Comparison of ENCODE assay signal across 22 mouse cellular contexts in the genomic region with DNA sequence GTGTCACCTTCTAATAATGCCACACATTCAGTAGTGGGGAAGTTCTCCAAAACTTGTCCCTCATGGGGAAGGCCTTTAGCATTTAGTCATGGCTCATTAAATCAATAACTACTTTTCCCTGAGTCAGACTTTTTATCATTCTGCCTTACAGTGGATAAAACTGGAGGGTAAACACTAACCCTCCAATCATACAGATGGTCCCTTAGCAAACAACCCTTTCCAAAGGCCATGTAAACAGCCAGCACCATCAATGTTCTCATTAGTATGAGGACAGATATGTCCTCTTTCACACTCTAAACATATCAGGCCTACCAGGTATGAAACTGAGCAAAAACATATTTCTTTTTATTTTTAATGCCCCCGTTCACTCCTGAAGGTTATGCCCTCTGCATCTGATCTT. TPM values are rescaled to one million over a fixed set of nuclear protein-coding genes. Genes with fewer than 3 reads are reported as not detected.
DNase-seq lines count a peak whose midpoint lies in the region; ATAC-seq and TF ChIP-seq lines count a peak whose summit lies in the region.
"Had no signal": no experiment of that assay in that cellular context is flagged by ENCODE, and none has a peak within 500 bp of the region (broad histone marks: within the 10 kb centered on the region; RNA-seq: fewer than 3 reads in every experiment).

No protein-coding gene starts in this region.

- H3K4me2 ChIP-seq in liver, embryonic 12.5 days: no peak overlapping the region
- H3K4me2 ChIP-seq in liver, embryonic 15.5 days: no peak overlapping the region
- no peak overlapping the region for H3K4me2 ChIP-seq in liver, embryonic 16.5 days (ENCODE audit: low read depth, low read length)
- H3K4me2 ChIP-seq in liver, embryonic 11.5 days: no peak overlapping the region
- no peak overlapping the region for H3K4me2 ChIP-seq in liver, postnatal 0 days (ENCODE audit: low read depth, low read length)

- no peaks in the 10 kb centered on the region for H3K36me3 ChIP-seq in liver, adult 2 months (ENCODE audit: control insufficient read depth, insufficient read depth, low read length)
- H3K36me3 ChIP-seq in liver, embryonic 12.5 days: no peaks in the 10 kb centered on the region
- H3K36me3 ChIP-seq in liver, embryonic 15.5 days (replicated peaks): no peaks in the 10 kb centered on the region
- H3K36me3 ChIP-seq in liver, embryonic 16.5 days (ENCODE audit: control insufficient read depth, insufficient read depth): no peaks in the 10 kb centered on the region
- H3K36me3 ChIP-seq in liver, embryonic 11.5 days (ENCODE audit: control insufficient read depth, insufficient read depth, low read length): no peaks in the 10 kb centered on the region
- no peaks in the 10 kb centered on the region for H3K36me3 ChIP-seq in liver, postnatal 0 days (replicated peaks; ENCODE audit: insufficient read depth, low read length)
- H3K36me3 ChIP-seq: G1E had no signal

- intact Hi-C loops in left cerebral cortex, postnatal 4 days (cut with DNase I): no loop called here

- ATAC-seq in liver, embryonic 12.5 days: no peak
- 0 out of 2 replicates have a peak, but pooled peaks have one; percentile 42 for ATAC-seq in liver, embryonic 15.5 days (ENCODE audit: insufficient read depth)
- ATAC-seq in liver, embryonic 16.5 days (ENCODE audit: low read depth): peak; percentile 76
- no peak for ATAC-seq in liver, embryonic 11.5 days (replicated peaks; ENCODE audit: low FRiP score)
- ATAC-seq in liver, postnatal 0 days: peak; percentile 73
- ATAC-seq: activated CD4-positive, CD25-positive, alpha-beta regulatory T cell, adult 4 months; CD4-positive, CD25-positive, alpha-beta regulatory T cell, adult 4 months; Patski had no signal

- no peak overlapping the region for H3K9ac ChIP-seq in liver, adult 2 months (ENCODE audit: low read depth, low read length)
- H3K9ac ChIP-seq in liver, embryonic 12.5 days: no peak overlapping the region
- no peak overlapping the region for H3K9ac ChIP-seq in liver, embryonic 15.5 days
- no peak overlapping the region for H3K9ac ChIP-seq in liver, embryonic 16.5 days (ENCODE audit: low read depth, low read length)
- H3K9ac ChIP-seq in liver, embryonic 11.5 days (ENCODE audit: low read depth, low read length): no peak overlapping the region
- no peak overlapping the region for H3K9ac ChIP-seq in liver, postnatal 0 days (replicated peaks)

- TF ChIP-seq POLR2A in liver, adult 2 months (IDR thresholded peaks at IDR 0.05; ENCODE audit: extremely low read depth, insufficient read depth, low read length): no peak

- no peak overlapping the region for H3K4me3 ChIP-seq in liver, adult 2 months (ENCODE audit: insufficient read depth, low read depth, low read length)
- H3K4me3 ChIP-seq in liver, embryonic 12.5 days: no peak overlapping the region
- H3K4me3 ChIP-seq in liver, embryonic 15.5 days (replicated peaks): no peak overlapping the region
- no peak overlapping the region for H3K4me3 ChIP-seq in liver, embryonic 16.5 days (ENCODE audit: low read depth, low read length)
- no peak overlapping the region for H3K4me3 ChIP-seq in liver, embryonic 11.5 days (ENCODE audit: low read depth, low read length)
- no peak overlapping the region for H3K4me3 ChIP-seq in liver, postnatal 0 days (ENCODE audit: low read depth, low read length)

- no peaks in the 10 kb centered on the region for H3K27me3 ChIP-seq in liver, adult 2 months (ENCODE audit: control insufficient read depth, insufficient read depth, low read length)
- H3K27me3 ChIP-seq in liver, embryonic 12.5 days (replicated peaks): no peaks in the 10 kb centered on the region
- H3K27me3 ChIP-seq in liver, embryonic 15.5 days: no peaks in the 10 kb centered on the region
- H3K27me3 ChIP-seq in liver, embryonic 16.5 days (ENCODE audit: control insufficient read depth, insufficient read depth, low read depth, low read length): no peaks in the 10 kb centered on the region
- H3K27me3 ChIP-seq in liver, embryonic 11.5 days (replicated peaks; ENCODE audit: control insufficient read depth, insufficient read depth, low read length): no peaks in the 10 kb centered on the region
- no peaks in the 10 kb centered on the region for H3K27me3 ChIP-seq in liver, postnatal 0 days (ENCODE audit: insufficient read depth, low read length)
- H3K27me3 ChIP-seq: CH12.LX, Patski had no signal

- TF ChIP-seq CTCF in liver, adult 2 months (IDR thresholded peaks at IDR 0.05; ENCODE audit: low read depth, low read length): no peak
- no peak for TF ChIP-seq CTCF in liver, postnatal 0 days (IDR thresholded peaks at IDR 0.05; ENCODE audit: low read depth)

- TF ChIP-seq EP300 in liver, postnatal 0 days (IDR thresholded peaks at IDR 0.05; ENCODE audit: low read depth): no peak

- H3K79me2 ChIP-seq in liver, adult 2 months (ENCODE audit: control insufficient read depth, insufficient read depth, low read length): no peaks in the 10 kb centered on the region

- WGBS in liver, adult 2 months: 67% methylated on average over 1 of the region's 1 CpGs
- WGBS in liver, embryonic 12.5 days (ENCODE audit: insufficient replicate concordance): 60% methylated on average over 1 of the region's 1 CpGs
- WGBS in liver, embryonic 15.5 days (ENCODE audit: insufficient replicate concordance): 52% methylated on average over 1 of the region's 1 CpGs
- WGBS in liver, embryonic 16.5 days (ENCODE audit: insufficient replicate concordance): 70% methylated on average over 1 of the region's 1 CpGs
- 93% methylated on average over 1 of the region's 1 CpGs for WGBS in liver, embryonic 11.5 days
- WGBS in liver, postnatal 0 days (ENCODE audit: insufficient replicate concordance): 77% methylated on average over 1 of the region's 1 CpGs

- peak; percentile 36 for DNase-seq in liver, adult 2 months (ENCODE audit: extremely low read depth, low read depth, low spot score)
- DNase-seq in liver: no peak
- DNase-seq in liver, embryonic 11.5 days (ENCODE audit: low spot score): no peak
- no peak for DNase-seq in liver, postnatal 0 days
- no peak for DNase-seq in left cerebral cortex, postnatal 4 days
- DNase-seq: adrenal gland, adult 2 months; adrenal gland, adult 8-10 months; adrenal gland, postnatal 10 days; adrenal gland, postnatal 14 days; adrenal gland, postnatal 25 days; adrenal gland, postnatal 36 days; B cell, adult 2 months; cerebellum, adult 11 months; cerebellum, adult 11-12 months had no signal

- no peaks in the 10 kb centered on the region for H3K9me3 ChIP-seq in liver, embryonic 12.5 days (replicated peaks)
- no peaks in the 10 kb centered on the region for H3K9me3 ChIP-seq in liver, embryonic 15.5 days (replicated peaks)
- H3K9me3 ChIP-seq in liver, embryonic 16.5 days (replicated peaks; ENCODE audit: control insufficient read depth, low read length): no peaks in the 10 kb centered on the region
- no peaks in the 10 kb centered on the region for H3K9me3 ChIP-seq in liver, embryonic 11.5 days (ENCODE audit: control insufficient read depth, low read length)
- H3K9me3 ChIP-seq in liver, postnatal 0 days (ENCODE audit: low read length): no peaks in the 10 kb centered on the region
- H3K9me3 ChIP-seq: G1E had no signal

- no peak overlapping the region for H3K27ac ChIP-seq in liver, adult 2 months (replicated peaks; ENCODE audit: insufficient read depth, low read depth, low read length)
- no peak overlapping the region for H3K27ac ChIP-seq in liver, embryonic 12.5 days
- H3K27ac ChIP-seq in liver, embryonic 15.5 days (replicated peaks): no peak overlapping the region
- H3K27ac ChIP-seq in liver, embryonic 16.5 days (ENCODE audit: low read length): no peak overlapping the region
- H3K27ac ChIP-seq in liver, embryonic 11.5 days (ENCODE audit: low read depth, low read length): no peak overlapping the region
- no peak overlapping the region for H3K27ac ChIP-seq in liver, postnatal 0 days (ENCODE audit: low read depth)

- H3K4me1 ChIP-seq in liver, adult 2 months (ENCODE audit: control insufficient read depth, insufficient read depth, low read length): no peaks in the 10 kb centered on the region
- no peaks in the 10 kb centered on the region for H3K4me1 ChIP-seq in liver, embryonic 12.5 days
- no peaks in the 10 kb centered on the region for H3K4me1 ChIP-seq in liver, embryonic 15.5 days (replicated peaks)
- H3K4me1 ChIP-seq in liver, embryonic 16.5 days (ENCODE audit: control insufficient read depth, low read depth, low read length): no peaks in the 10 kb centered on the region
- H3K4me1 ChIP-seq in liver, embryonic 11.5 days (replicated peaks; ENCODE audit: control insufficient read depth, insufficient read depth, low read length): no peaks in the 10 kb centered on the region
- H3K4me1 ChIP-seq in liver, postnatal 0 days (ENCODE audit: insufficient read depth): no peaks in the 10 kb centered on the region

RNA-seq across cellular contexts. Expression of gene Gm10184, which starts 7.5 kb away (rescaled TPM):
- 1.0 and 1.8 TPM in 2 replicates for total RNA-seq in liver, adult 2 months (2014; rRNA removed)
- polyA plus RNA-seq in liver, adult 2 months (2012; rRNA removed): 19.0 TPM in 2 replicates
- 53.8 and 55.0 TPM in 2 replicates for polyA plus RNA-seq in liver, embryonic 12.5 days (2016; fragmentation: Nextera tagmentation; extraction: Ambion mirVana)
- polyA plus RNA-seq in liver, embryonic 15.5 days (2015; fragmentation: Nextera tagmentation; extraction: Ambion mirVana): 30.8 and 31.7 TPM in 2 replicates
- polyA plus RNA-seq in liver, embryonic 16.5 days (2015; fragmentation: Nextera tagmentation; extraction: Ambion mirVana): 24.3 and 30.0 TPM in 2 replicates
- polyA plus RNA-seq in liver, embryonic 11.5 days (2014; fragmentation: Nextera tagmentation; extraction: Ambion mirVana): 59.1 and 64.9 TPM in 2 replicates
- 23.8 and 28.2 TPM in 2 replicates for polyA plus RNA-seq in liver, postnatal 0 days (2015; fragmentation: Nextera tagmentation; extraction: Ambion mirVana)
- 10 to 100 TPM; 16.8 to 18.6 TPM for total RNA-seq in left cerebral cortex, postnatal 4 days (2021)

Comparison
In these comparisons a context has a peak if more than half of its experiments do, and no peak if none do; other contexts are left out.
1. ATAC-seq: peak in liver, embryonic 15.5 days (single experiment), liver, embryonic 16.5 days (single experiment) and liver, postnatal 0 days (single experiment); none in liver, embryonic 12.5 days (single experiment) and liver, embryonic 11.5 days (single experiment).